Mouse (Mus musculus): ENCODE results near the gene Tmem150c.

DNA sequence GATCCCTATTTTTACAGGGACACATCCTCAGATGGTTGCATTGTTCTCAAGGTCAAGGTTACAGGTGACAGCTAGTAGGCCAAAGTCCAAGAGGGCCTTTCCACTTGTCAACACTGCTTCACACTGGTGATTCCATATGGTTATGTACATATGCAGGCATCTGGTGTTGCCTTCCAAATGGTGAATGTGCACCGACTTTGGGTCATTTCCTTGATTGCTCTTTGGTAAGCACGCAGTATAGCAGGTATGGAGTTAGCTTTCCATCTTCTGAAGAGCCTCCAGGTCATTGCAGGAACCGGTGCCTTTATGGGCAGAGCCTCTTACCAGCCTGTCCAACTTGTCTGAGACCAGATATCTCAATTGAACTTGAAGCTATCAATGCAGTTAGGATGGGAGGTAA is 127.0 kb downstream of the Tmem150c start:
- TF ChIP-seq GATA1 (IDR thresholded peaks at IDR 0.05; ENCODE audit: low read length) = no peak
- no peak for TF ChIP-seq TAL1 (IDR thresholded peaks at IDR 0.05; ENCODE audit: low read length)
